Mouse (Mus musculus): Measurements from ENCODE around the gene Kctd11. TPM values are rescaled to one million over a fixed set of nuclear protein-coding genes. Genes with fewer than 3 reads are reported as not detected.
"Not testable (repeated sequence)": the region's sequence is repeated elsewhere in the genome, so short reads cannot be mapped to it uniquely, and the experiment has no call there.

Gene Kctd11
- polyA plus RNA-seq, 1 experiment = 20.7 TPM

DNA sequence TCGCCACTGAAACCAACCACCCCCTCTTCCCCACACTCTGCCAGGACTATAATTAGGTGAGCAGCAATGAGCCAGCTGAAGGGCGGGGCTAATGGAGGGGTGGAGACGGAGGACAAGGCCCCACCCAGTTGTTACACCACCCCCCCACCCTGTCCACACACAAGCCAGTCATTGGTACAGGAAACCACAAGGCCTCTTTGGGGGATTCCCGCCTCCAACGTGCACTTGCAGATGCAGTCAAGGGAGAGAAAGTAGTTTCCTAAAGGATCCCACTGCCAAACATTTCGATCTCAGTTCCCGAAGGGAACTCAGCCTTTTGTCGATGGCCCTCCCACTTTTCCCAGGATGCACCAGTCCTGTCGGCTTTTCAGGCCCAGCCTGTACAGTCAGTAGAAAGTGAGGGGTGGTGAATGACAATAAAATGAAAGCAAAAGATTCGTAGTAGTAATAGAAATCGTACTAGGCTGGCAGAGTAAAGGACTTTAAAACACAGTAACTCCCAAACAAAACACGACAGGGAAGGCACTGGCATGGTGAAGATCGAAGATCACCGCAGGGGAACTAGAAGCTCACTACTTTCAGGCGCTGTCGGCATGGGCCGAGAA lies 38.6 kb upstream of the Kctd11 start:
- Histone ChIP-seq H3K4me3 (ENCODE audit: insufficient read depth, low read length) (peak overlapping the region; percentile 97), H3K4me1 (ENCODE audit: control insufficient read depth, insufficient read depth, low read length) (peaks cover 18% of the 10 kb centered on the region), H3K27ac (ENCODE audit: insufficient read depth, low read length) (peak overlapping the region; percentile 90)
- TF ChIP-seq CTCF (IDR thresholded peaks at IDR 0.05; ENCODE audit: borderline replicate concordance, insufficient read depth, low read length) (no peak), POLR2A (IDR thresholded peaks at IDR 0.05; ENCODE audit: low read depth, low read length) (0 out of 2 replicates have a peak, but pooled peaks have one; percentile 49)

DNA sequence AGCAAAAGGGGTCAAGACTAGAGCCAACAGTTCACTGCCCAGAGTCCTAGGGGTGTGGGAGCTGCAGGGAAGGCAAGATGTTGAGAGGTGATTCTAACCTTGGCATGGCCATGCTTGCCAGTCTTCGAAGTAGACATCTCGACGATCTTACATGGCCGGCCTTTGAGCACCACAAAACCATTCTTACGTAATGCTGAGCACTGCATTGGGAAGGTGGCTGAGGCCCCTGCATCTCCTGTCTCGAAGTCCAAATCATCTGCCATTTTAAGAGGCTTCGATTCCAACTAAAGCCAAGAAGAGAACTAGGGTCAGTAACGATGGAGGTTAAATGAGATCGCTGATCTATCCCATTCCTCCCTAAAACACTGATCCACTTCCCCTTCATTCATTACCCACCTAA lies 37.8 kb upstream of the Kctd11 start:
- H3K27ac ChIP-seq (ENCODE audit: insufficient read depth, low read length) = no peak overlapping the region
- peaks cover 19% of the 10 kb centered on the region for H3K4me1 ChIP-seq (ENCODE audit: control insufficient read depth, insufficient read depth, low read length)
- no peak for TF ChIP-seq CTCF (IDR thresholded peaks at IDR 0.05; ENCODE audit: borderline replicate concordance, insufficient read depth, low read length)
- no peak for TF ChIP-seq POLR2A (IDR thresholded peaks at IDR 0.05; ENCODE audit: low read depth, low read length)
- H3K4me3 ChIP-seq (ENCODE audit: insufficient read depth, low read length) = peak overlapping the region; percentile 97

DNA sequence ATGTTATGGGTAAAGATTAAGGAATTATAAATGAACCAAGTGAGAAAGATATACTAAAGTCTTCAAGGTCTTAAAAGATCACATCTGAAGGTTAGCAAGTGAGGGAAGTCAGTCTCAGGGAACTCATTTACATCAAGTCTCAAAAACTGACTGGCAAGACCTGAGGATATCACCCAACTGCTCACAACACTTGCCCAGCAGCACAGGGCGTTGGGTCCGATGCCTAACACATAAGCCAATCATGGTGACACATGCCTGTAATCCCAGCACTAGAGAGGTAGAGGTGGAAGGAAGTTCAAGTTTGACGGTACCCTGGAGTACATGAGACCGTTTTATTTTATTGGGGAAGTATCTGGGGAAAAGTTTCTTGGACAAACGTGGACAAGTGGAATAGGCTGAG lies 36.9 kb upstream of the Kctd11 start:
- Histone ChIP-seq H3K4me3 (ENCODE audit: insufficient read depth, low read length) (no peak overlapping the region), H3K4me1 (ENCODE audit: control insufficient read depth, insufficient read depth, low read length) (peaks cover 19% of the 10 kb centered on the region), H3K27ac (ENCODE audit: insufficient read depth, low read length) (no peak overlapping the region)
- TF ChIP-seq POLR2A (IDR thresholded peaks at IDR 0.05; ENCODE audit: low read depth, low read length) (no peak), CTCF (IDR thresholded peaks at IDR 0.05; ENCODE audit: borderline replicate concordance, insufficient read depth, low read length) (no peak)

DNA sequence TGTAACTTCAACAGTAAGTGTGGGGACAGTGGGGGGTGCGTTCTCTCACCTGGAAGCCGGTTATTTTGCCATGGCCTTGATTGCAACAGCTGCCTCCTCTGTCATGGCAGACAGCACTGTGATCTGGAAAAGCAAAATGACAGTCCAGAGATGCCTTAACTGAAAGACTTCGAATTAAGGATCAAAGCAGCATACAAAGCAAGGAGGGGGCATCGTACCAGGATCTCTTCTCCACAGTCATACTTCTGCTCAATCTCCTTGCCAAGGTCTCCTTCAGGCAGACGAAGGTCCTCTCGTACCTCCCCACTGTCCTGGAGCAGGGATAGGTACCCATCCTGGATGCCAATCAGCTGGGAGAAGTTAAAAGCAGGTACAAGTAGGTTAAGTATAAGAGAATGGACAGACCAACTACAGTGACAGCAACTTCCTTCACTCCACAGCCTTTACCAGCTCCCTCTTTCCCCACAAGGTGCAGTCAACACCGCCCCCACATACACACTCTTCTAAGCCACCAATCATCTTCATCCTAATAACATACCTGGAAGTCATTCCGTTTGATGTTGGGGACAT lies 36.3 kb upstream of the Kctd11 start:
- Histone ChIP-seq H3K27ac (ENCODE audit: insufficient read depth, low read length) (no peak overlapping the region), H3K4me1 (ENCODE audit: control insufficient read depth, insufficient read depth, low read length) (peaks cover 19% of the 10 kb centered on the region), H3K4me3 (ENCODE audit: insufficient read depth, low read length) (no peak overlapping the region)
- TF ChIP-seq CTCF (IDR thresholded peaks at IDR 0.05; ENCODE audit: borderline replicate concordance, insufficient read depth, low read length) (no peak), POLR2A (IDR thresholded peaks at IDR 0.05; ENCODE audit: low read depth, low read length) (no peak)

DNA sequence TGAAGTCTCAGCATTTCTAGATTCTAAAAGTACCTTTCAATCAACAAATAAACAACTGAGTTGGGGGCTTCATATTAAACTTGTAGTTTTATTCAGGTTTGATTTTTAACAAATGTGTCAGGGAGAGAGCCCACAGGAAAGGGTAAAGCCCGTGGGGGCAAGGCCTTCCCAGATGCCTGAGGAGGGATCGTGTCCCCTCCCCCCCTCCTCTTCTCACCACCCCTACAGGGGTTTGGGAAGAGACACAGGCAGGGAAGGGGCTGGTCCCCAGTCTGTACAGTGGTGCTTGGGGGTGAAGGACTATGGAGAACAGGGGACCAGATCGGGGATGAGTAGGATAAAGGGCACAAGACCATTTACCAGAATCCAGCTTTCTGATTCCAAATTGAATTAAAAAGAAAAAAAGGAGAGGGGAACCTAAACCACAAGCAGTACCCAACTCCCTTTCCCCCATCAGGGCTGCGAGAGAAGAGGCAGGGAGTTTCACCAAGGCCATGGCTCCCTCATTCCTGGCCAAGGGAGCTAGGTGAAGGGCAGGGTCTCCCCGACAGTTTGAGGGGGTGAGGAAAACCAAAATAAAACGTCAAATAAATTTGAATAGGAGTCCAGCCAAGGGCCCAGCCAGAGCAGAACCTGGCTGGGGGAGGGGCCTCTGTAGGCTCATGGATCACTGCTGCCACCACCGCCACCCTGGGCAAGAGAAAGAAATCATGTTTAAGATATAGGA lies 35.6 kb upstream of the Kctd11 start:
- peaks cover 19% of the 10 kb centered on the region for H3K4me1 ChIP-seq (ENCODE audit: control insufficient read depth, insufficient read depth, low read length)
- not testable (repeated sequence) for H3K4me3 ChIP-seq (ENCODE audit: insufficient read depth, low read length); H3K27ac ChIP-seq (ENCODE audit: insufficient read depth, low read length)

DNA sequence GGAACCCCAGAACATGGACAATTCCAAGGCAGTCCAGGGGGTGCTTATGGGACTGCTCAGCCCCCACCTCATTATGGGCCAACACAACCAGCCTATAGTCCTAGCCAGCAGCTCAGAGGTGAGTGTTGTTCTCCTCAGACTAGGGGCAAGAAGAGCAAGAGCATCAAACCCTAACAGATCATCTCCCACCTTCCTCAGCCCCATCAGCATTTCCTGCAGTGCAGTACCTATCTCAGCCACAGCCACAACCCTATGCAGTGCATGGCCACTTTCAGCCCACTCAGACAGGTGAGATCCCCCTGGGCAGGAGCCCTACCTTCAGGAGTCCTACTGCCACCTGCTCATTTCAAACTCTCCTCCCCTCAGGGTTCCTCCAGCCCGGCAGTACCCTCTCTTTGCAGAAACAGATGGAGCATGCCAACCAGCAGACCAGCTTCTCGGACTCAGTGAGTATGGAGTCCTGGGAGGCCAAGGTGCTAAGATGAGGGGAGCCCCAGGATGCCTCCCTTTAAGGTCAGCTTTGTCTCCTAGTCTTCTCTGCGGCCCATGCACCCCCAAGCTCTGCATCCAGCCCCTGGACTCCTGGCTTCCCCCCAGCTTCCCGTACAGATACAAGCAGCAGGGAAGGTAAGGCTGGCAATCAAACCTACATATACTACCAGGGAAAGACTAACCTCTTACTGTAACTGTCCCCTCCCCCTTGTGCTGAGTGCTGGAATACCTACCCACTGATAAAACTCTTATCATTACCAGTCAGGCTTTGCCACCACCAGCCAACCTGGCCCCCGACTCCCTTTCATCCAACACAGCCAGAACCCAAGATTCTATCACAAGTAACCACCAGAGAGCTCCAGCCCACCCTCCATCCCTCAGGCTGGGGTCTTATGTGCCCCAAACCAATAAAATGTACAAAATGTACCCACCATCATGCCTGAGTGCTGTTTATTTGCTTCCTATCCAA lies 34.7 kb upstream of the Kctd11 start:
- peaks cover 19% of the 10 kb centered on the region for H3K4me1 ChIP-seq (ENCODE audit: control insufficient read depth, insufficient read depth, low read length)
- no peak overlapping the region for H3K4me3 ChIP-seq (ENCODE audit: insufficient read depth, low read length)
- H3K27ac ChIP-seq (ENCODE audit: insufficient read depth, low read length) = no peak overlapping the region
- TF ChIP-seq POLR2A (IDR thresholded peaks at IDR 0.05; ENCODE audit: low read depth, low read length) (0 out of 2 replicates have a peak, but pooled peaks have one; percentile 11), CTCF (IDR thresholded peaks at IDR 0.05; ENCODE audit: borderline replicate concordance, insufficient read depth, low read length) (no peak)

DNA sequence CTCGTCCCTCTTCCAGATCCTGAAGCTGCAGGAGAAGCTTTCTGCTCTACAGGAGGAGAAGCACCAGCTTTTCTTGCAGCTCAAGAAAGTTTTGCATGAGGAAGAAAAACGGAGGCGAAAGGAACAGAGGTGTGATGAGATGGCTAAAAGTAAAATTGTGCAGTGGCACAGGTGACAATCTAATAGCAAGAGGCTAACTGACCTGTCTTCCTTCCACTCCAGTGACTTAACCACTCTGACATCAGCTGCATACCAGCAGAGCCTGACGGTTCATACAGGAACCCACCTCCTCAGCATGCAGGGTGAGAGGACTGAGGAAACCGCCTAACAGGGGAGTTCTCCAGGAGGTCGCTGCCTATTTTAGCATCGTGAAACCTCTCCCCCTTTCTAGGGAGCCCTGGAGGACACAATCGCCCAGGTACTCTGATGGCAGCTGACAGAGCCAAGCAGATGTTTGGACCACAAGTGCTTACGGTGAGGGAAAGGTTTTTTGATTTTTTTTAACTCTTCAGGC lies 33.8 kb upstream of the Kctd11 start:
- Histone ChIP-seq H3K27ac (ENCODE audit: insufficient read depth, low read length) (no peak overlapping the region), H3K4me1 (ENCODE audit: control insufficient read depth, insufficient read depth, low read length) (peaks cover 19% of the 10 kb centered on the region)
- TF ChIP-seq CTCF (IDR thresholded peaks at IDR 0.05; ENCODE audit: borderline replicate concordance, insufficient read depth, low read length) = no peak
- no peak for TF ChIP-seq POLR2A (IDR thresholded peaks at IDR 0.05; ENCODE audit: low read depth, low read length)

DNA sequence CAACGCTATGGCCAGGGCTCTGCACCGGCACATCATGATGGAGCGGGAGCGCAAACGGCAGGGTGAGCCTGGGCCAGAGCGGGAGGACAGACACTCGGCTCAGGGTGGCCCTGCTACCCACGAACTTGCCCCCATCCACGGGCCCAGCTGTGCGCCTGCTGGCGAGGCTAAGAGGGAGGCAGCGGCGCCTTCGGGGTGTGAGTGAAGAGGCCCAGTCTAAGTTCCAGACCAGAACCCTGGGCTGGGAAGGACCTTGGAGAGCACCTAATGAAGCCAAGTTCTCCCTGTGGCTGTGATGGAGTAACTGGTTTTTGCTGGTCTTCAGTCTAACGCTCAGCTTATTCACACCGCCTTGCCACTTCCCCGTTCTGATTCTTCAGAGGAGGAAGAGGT lies 33.2 kb upstream of the Kctd11 start:
- Histone ChIP-seq H3K4me3 (ENCODE audit: insufficient read depth, low read length) (peak overlapping the region; percentile 60), H3K27ac (ENCODE audit: insufficient read depth, low read length) (peak overlapping the region; percentile 38; the same call in 1 of the 2 replicates), H3K4me1 (ENCODE audit: control insufficient read depth, insufficient read depth, low read length) (peaks cover 19% of the 10 kb centered on the region)
- TF ChIP-seq CTCF (IDR thresholded peaks at IDR 0.05; ENCODE audit: borderline replicate concordance, insufficient read depth, low read length) (no peak), POLR2A (IDR thresholded peaks at IDR 0.05; ENCODE audit: low read depth, low read length) (no peak)

More for the DNA sequence above, 33.8 kb upstream of the Kctd11 start:
- H3K4me3 ChIP-seq (ENCODE audit: insufficient read depth, low read length) = peak overlapping the region; percentile 60

Data from embryonic fibroblast, embryonic 13.5 days (primary cell).